Mouse (Mus musculus) bone marrow macrophage, adult 2 months (primary cell): ENCODE results near the gene Naga.

ENCODE experiments used
- CTCF ChIP-seq: IDR thresholded peaks from 2 replicates; pipeline ENCODE4 v1.5.1; 2012; ENCODE audit warnings: low read depth, mild to moderate bottlenecking, low read length, moderate library complexity
- POLR2A ChIP-seq: IDR thresholded peaks from 2 replicates; pipeline ENCODE4 v1.6.1; 2012; ENCODE audit warnings: mild to moderate bottlenecking, low read depth, low read length, borderline replicate concordance

GRCm38 (mm10) chr15:82335194-82335593 is 3.5 kb downstream of the Naga start:
- TF ChIP-seq POLR2A, result no peak
- TF ChIP-seq CTCF, result no peak
